In genomic region chr2:10370687-10371458, GRCm38 (mm10) we compare ENCODE assay signal across 10 mouse cellular contexts. TPM values are rescaled to one million over a fixed set of nuclear protein-coding genes. Genes with fewer than 3 reads are reported as not detected.
DNase-seq lines count a peak whose midpoint lies in the region; ATAC-seq and TF ChIP-seq lines count a peak whose summit lies in the region.
"Had no signal": no experiment of that assay in that cellular context is flagged by ENCODE, and none has a peak within 500 bp of the region (broad histone marks: within the 10 kb centered on the region; RNA-seq: fewer than 3 reads in every experiment).

No protein-coding gene starts in this region.

- H3K4me1 ChIP-seq in forebrain, embryonic 11.5 days (replicated peaks; ENCODE audit: control insufficient read depth, insufficient read depth, low read length) = peaks cover 13% of the 10 kb centered on the region; the same call in 1 of the 2 replicates
- peaks cover 14% of the 10 kb centered on the region for H3K4me1 ChIP-seq in forebrain, embryonic 14.5 days (ENCODE audit: control insufficient read depth, insufficient read depth, low read length)
- peaks cover 9% of the 10 kb centered on the region for H3K4me1 ChIP-seq in lung, embryonic 14.5 days (ENCODE audit: insufficient read depth)

- no peak overlapping the region for H3K4me3 ChIP-seq in forebrain, embryonic 11.5 days (ENCODE audit: low read depth, low read length)
- H3K4me3 ChIP-seq in forebrain, embryonic 14.5 days (ENCODE audit: low read depth, low read length) = no peak overlapping the region
- no peak overlapping the region for H3K4me3 ChIP-seq in lung, embryonic 14.5 days (ENCODE audit: low read depth, low read length)

- no peak overlapping the region for H3K27ac ChIP-seq in forebrain, embryonic 11.5 days (ENCODE audit: low read depth, low read length)
- H3K27ac ChIP-seq in forebrain, embryonic 14.5 days (ENCODE audit: low read depth, low read length) = no peak overlapping the region
- H3K27ac ChIP-seq in lung, embryonic 14.5 days (ENCODE audit: low read depth) = no peak overlapping the region

- H3K27me3 ChIP-seq in forebrain, embryonic 11.5 days (ENCODE audit: control insufficient read depth, insufficient read depth, low read length) = peaks cover 64% of the 10 kb centered on the region
- peaks cover 65% of the 10 kb centered on the region for H3K27me3 ChIP-seq in forebrain, embryonic 14.5 days (replicated peaks; ENCODE audit: control insufficient read depth, insufficient read depth, low read length)
- peaks cover 63% of the 10 kb centered on the region for H3K27me3 ChIP-seq in lung, embryonic 14.5 days (ENCODE audit: insufficient read depth, low read length)

- no peak for TF ChIP-seq CTCF in lung, embryonic 14.5 days (IDR thresholded peaks at IDR 0.05; ENCODE audit: low read depth)

- no peak overlapping the region for H3K4me2 ChIP-seq in forebrain, embryonic 11.5 days (ENCODE audit: low read depth, low read length, severe bottlenecking)
- no peak overlapping the region for H3K4me2 ChIP-seq in forebrain, embryonic 14.5 days (ENCODE audit: low read length)
- no peak overlapping the region for H3K4me2 ChIP-seq in lung, embryonic 14.5 days

- under 1% methylated on average over 26 of the region's 26 CpGs for WGBS in forebrain, embryonic 11.5 days
- 1% methylated on average over 26 of the region's 26 CpGs for WGBS in forebrain, embryonic 14.5 days
- WGBS in lung, embryonic 14.5 days = 1% methylated on average over 26 of the region's 26 CpGs

- H3K9me3 ChIP-seq in forebrain, embryonic 11.5 days (ENCODE audit: control insufficient read depth, low read length) = no peaks in the 10 kb centered on the region
- H3K9me3 ChIP-seq in forebrain, embryonic 14.5 days (replicated peaks; ENCODE audit: control insufficient read depth, low read length) = no peaks in the 10 kb centered on the region
- H3K9me3 ChIP-seq in lung, embryonic 14.5 days (ENCODE audit: low read depth, low read length) = no peaks in the 10 kb centered on the region

- no peak for ATAC-seq in forebrain, embryonic 11.5 days (replicated peaks; ENCODE audit: low FRiP score)
- no peak for ATAC-seq in forebrain, embryonic 14.5 days
- ATAC-seq in lung, embryonic 14.5 days (ENCODE audit: insufficient read depth) = no peak

- DNase-seq in forebrain, embryonic 11.5 days (ENCODE audit: low spot score) = peak; percentile 53
- DNase-seq in forebrain, embryonic 14.5 days (ENCODE audit: low spot score) = no peak
- DNase-seq in lung, embryonic 14.5 days = peak; percentile 23
- DNase-seq in lung, postnatal 36 days = no peak
- DNase-seq in embryo, embryonic 9.5 days (ENCODE audit: extremely low spot score) = peak; percentile 42
- peak; percentile 36 for DNase-seq in neural tube, embryonic 10.5 days (ENCODE audit: extremely low spot score, low spot score)
- no peak for DNase-seq in adrenal gland, postnatal 14 days
- DNase-seq in spleen, postnatal 4 days (ENCODE audit: low spot score in 2 of 2) = no peak
- DNase-seq: cerebellum, adult 2 months; thymus, adult 18-20 months had no signal

- H3K9ac ChIP-seq in forebrain, embryonic 11.5 days (ENCODE audit: low read length) = no peak overlapping the region
- H3K9ac ChIP-seq in forebrain, embryonic 14.5 days (ENCODE audit: low read length) = no peak overlapping the region
- H3K9ac ChIP-seq in lung, embryonic 14.5 days = no peak overlapping the region

- no peaks in the 10 kb centered on the region for H3K36me3 ChIP-seq in forebrain, embryonic 11.5 days (ENCODE audit: control insufficient read depth, insufficient read depth, low read length)
- no peaks in the 10 kb centered on the region for H3K36me3 ChIP-seq in forebrain, embryonic 14.5 days (ENCODE audit: control insufficient read depth, insufficient read depth, low read length)
- no peaks in the 10 kb centered on the region for H3K36me3 ChIP-seq in lung, embryonic 14.5 days (ENCODE audit: insufficient read depth)

RNA-seq across cellular contexts. Expression of gene Sfmbt2, which starts 0.6 kb away (rescaled TPM):
- 1.3 and 1.8 TPM in 2 replicates for polyA plus RNA-seq in forebrain, embryonic 11.5 days (2014; fragmentation: Nextera tagmentation; extraction: Ambion mirVana)
- polyA plus RNA-seq in forebrain, embryonic 14.5 days (2014; fragmentation: Nextera tagmentation; extraction: Ambion mirVana) = 1.8 and 2.2 TPM in 2 replicates
- polyA plus RNA-seq in lung, embryonic 14.5 days (2014; fragmentation: Nextera tagmentation; extraction: Ambion mirVana) = 1.8 and 1.9 TPM in 2 replicates
- 1.3 and 1.6 TPM in 2 replicates for total RNA-seq in adrenal gland, postnatal 14 days (2021)

Comparison
In these comparisons a context has a peak if more than half of its experiments do, and no peak if none do; other contexts are left out.
1. DNase-seq: peak in forebrain, embryonic 11.5 days (single experiment), lung, embryonic 14.5 days (single experiment), embryo, embryonic 9.5 days (single experiment) and neural tube, embryonic 10.5 days (single experiment); none in forebrain, embryonic 14.5 days (single experiment), lung, postnatal 36 days (single experiment), adrenal gland, postnatal 14 days (single experiment) and spleen, postnatal 4 days (0 of 2).